Mouse (Mus musculus) myocyte (in vitro differentiated cells): Measurements from ENCODE around the gene Gabbr1. TPM values are rescaled to one million over a fixed set of nuclear protein-coding genes. Genes with fewer than 3 reads are reported as not detected.

Experiments used
- H3K27me3 ChIP-seq: one replicate; pipeline ENCODE4 v1.6.1; 2011; ENCODE audit not compliant: control insufficient read depth, insufficient read depth, insufficient read length
- H3K36me3 ChIP-seq: one replicate; pipeline ENCODE4 v1.6.1; 2011; ENCODE audit not compliant: control insufficient read depth, insufficient read depth
- H3K4me2 ChIP-seq: one replicate; pipeline ENCODE4 v1.6.1; 2011; ENCODE audit warnings: low read depth, control low read depth
- H3K4me3 ChIP-seq: one replicate; pipeline ENCODE4 v1.5.1; 2011; ENCODE audit warnings: mild to moderate bottlenecking, control low read depth, moderate library complexity
- H3K79me2 ChIP-seq: one replicate; pipeline ENCODE4 v1.6.1; 2011; ENCODE audit not compliant: control insufficient read depth, insufficient read depth
- H3ac ChIP-seq: one replicate; pipeline ENCODE4 v1.6.1; 2011; ENCODE audit not compliant: control insufficient read depth, insufficient read length
- CEBPB ChIP-seq: IDR thresholded peaks from 2 replicates; pipeline ENCODE4 v1.6.1; 2011; ENCODE audit warnings: mild to moderate bottlenecking, moderate library complexity; ENCODE audit not compliant: poor library complexity, insufficient read depth, severe bottlenecking
- E2F4 ChIP-seq: IDR thresholded peaks from one replicate; pipeline ENCODE4 v1.6.1; 2011; ENCODE audit warnings: mild to moderate bottlenecking, control low read depth, moderate library complexity; ENCODE audit not compliant: insufficient read depth
- MAX ChIP-seq: IDR thresholded peaks from one replicate; pipeline ENCODE4 v1.6.1; 2011; ENCODE audit warnings: low read depth, mild to moderate bottlenecking, control low read depth
- MYOD1 ChIP-seq, 3 experiments: IDR thresholded peaks; one replicate each; pipeline ENCODE4 v1.6.1; 2011; ENCODE audit warnings: control low read depth in 2 of 3, low read depth in 2 of 3, mild to moderate bottlenecking in 2 of 3, moderate library complexity in 1 of 3; ENCODE audit not compliant: insufficient read length in 2 of 3, control insufficient read depth in 1 of 3
- MYOG ChIP-seq, 3 experiments: IDR thresholded peaks; one replicate each; pipeline ENCODE4 v1.6.1; 2011; ENCODE audit warnings: control low read depth in 2 of 3, low read depth in 2 of 3, mild to moderate bottlenecking in 2 of 3; ENCODE audit not compliant: insufficient read length in 2 of 3, control insufficient read depth in 1 of 3, insufficient read depth in 1 of 3
- POLR2A ChIP-seq: IDR thresholded peaks from one replicate; pipeline ENCODE4 v1.6.1; 2011; ENCODE audit warnings: low read depth, mild to moderate bottlenecking, control low read depth, moderate library complexity; ENCODE audit not compliant: insufficient read length
- POLR2AphosphoS2 ChIP-seq: IDR thresholded peaks from one replicate; pipeline ENCODE4 v1.6.1; 2011; ENCODE audit warnings: low read depth, control low read depth; ENCODE audit not compliant: insufficient read length
- REST ChIP-seq: IDR thresholded peaks from one replicate; pipeline ENCODE4 v1.6.1; 2011; ENCODE audit warnings: mild to moderate bottlenecking, control low read depth, moderate library complexity; ENCODE audit not compliant: insufficient read depth, insufficient read length
- SRF ChIP-seq: IDR thresholded peaks from one replicate; pipeline ENCODE4 v1.6.1; 2011; ENCODE audit warnings: low read depth; ENCODE audit not compliant: control insufficient read depth, insufficient read length
- TCF12 ChIP-seq: IDR thresholded peaks from one replicate; pipeline ENCODE4 v1.6.1; 2011; ENCODE audit warnings: mild to moderate bottlenecking, control low read depth; ENCODE audit not compliant: poor library complexity, insufficient read depth, severe bottlenecking
- TCF3 ChIP-seq: IDR thresholded peaks from one replicate; pipeline ENCODE4 v1.6.1; 2011; ENCODE audit warnings: low read depth, control low read depth; ENCODE audit not compliant: insufficient read length
- USF1 ChIP-seq: IDR thresholded peaks from one replicate; pipeline ENCODE4 v1.6.1; 2011; ENCODE audit warnings: low read depth, mild to moderate bottlenecking, control low read depth, moderate library complexity
- polyA plus RNA-seq: library from polyadenylated mRNA; unstranded; fragments of >200 nt; fragmentation: generic; extraction: Trizol; gene quantifications from one replicate; pipeline ENCODE4 v1.2.1, GENCODE M21; 2012; ENCODE audit warnings: missing spikeins

Gene Gabbr1
- polyA plus RNA-seq, 1 experiment: 15.9 TPM

- H3K4me3 ChIP-seq: no peak overlapping the region
- no peaks in the 10 kb centered on the region for H3K27me3 ChIP-seq
- no peaks in the 10 kb centered on the region for H3K79me2 ChIP-seq
- no peak overlapping the region for H3K4me2 ChIP-seq
- no peak for TF ChIP-seq SRF
- no peaks in the 10 kb centered on the region for H3K36me3 ChIP-seq
- no peak overlapping the region for H3ac ChIP-seq
These were observed 47.5 kb downstream of the Gabbr1 start for GRCm38 (mm10) chr17:37093289-37093688.

GRCm38 (mm10) chr17:37098178-37098577 lies 52.4 kb downstream of the Gabbr1 start, which contains the start of gene Olfr91:
TSS of gene Olfr91 (minus strand) at chr17:37098278.
- Histone ChIP-seq H3K27me3 (no peaks in the 10 kb centered on the region), H3ac (no peak within 1 kb of the TSS), H3K4me3 (no peak within 1 kb of the TSS), H3K36me3 (no peaks in the 10 kb centered on the region), H3K4me2 (no peak within 1 kb of the TSS), H3K79me2 (no peaks in the 10 kb centered on the region)
- TF ChIP-seq TCF3 (no peak), TCF12 (no peak), SRF (no peak), MYOG (IDR thresholded peaks at IDR 0.05; ENCODE audit: control insufficient read depth in 1 of 3, insufficient read depth in 1 of 3, insufficient read length in 2 of 3, low read depth in 2 of 3) (no peak), POLR2AphosphoS2 (no peak), USF1 (no peak), MAX (no peak), POLR2A (no peak)

- Histone ChIP-seq H3K4me3 (no peak within 1 kb of the TSS), H3K27me3 (no peaks in the 10 kb centered on the region), H3K79me2 (no peaks in the 10 kb centered on the region), H3ac (no peak within 1 kb of the TSS), H3K4me2 (no peak within 1 kb of the TSS), H3K36me3 (no peaks in the 10 kb centered on the region)
- TF ChIP-seq USF1: no peak
- TF ChIP-seq SRF: no peak
- no peak for TF ChIP-seq TCF12
- no peak for TF ChIP-seq CEBPB
- TF ChIP-seq REST: no peak
- no peak for TF ChIP-seq MAX
- TF ChIP-seq TCF3: no peak
- no peak for TF ChIP-seq MYOD1 (IDR thresholded peaks at IDR 0.05; ENCODE audit: control insufficient read depth in 1 of 3, insufficient read length in 2 of 3, low read depth in 2 of 3)
- TF ChIP-seq POLR2A: no peak
- no peak for TF ChIP-seq E2F4
These were observed 74.2 kb downstream of the Gabbr1 start, which contains the start of gene Olfr92 for GRCm38 (mm10) chr17:37119988-37120387. TSS of gene Olfr92 (minus strand) at chr17:37120088.

Other genes with a start within 250 kb of the Gabbr1 start
- not detected for gene H2-M10.6, start 233.8 kb upstream of the Gabbr1 start, polyA plus RNA-seq
- gene Trim26, start 208.8 kb upstream of the Gabbr1 start, polyA plus RNA-seq: 17.1 TPM
- gene Trim15, start 178.8 kb upstream of the Gabbr1 start, polyA plus RNA-seq: not detected
- not detected for gene Trim10, start 176.4 kb upstream of the Gabbr1 start, polyA plus RNA-seq
- gene Trim40, start 155.8 kb upstream of the Gabbr1 start, polyA plus RNA-seq: not detected
- not detected for gene Trim31, start 147.8 kb upstream of the Gabbr1 start, polyA plus RNA-seq
- 0.07 TPM for gene Rnf39, start 103.0 kb upstream of the Gabbr1 start, polyA plus RNA-seq
- gene Ppp1r11, start 94.2 kb upstream of the Gabbr1 start, polyA plus RNA-seq: 153 TPM
- gene Znrd1, start 87.4 kb upstream of the Gabbr1 start, polyA plus RNA-seq: 58.6 TPM
- 6.1 TPM for gene Znrd1as, start 87.4 kb upstream of the Gabbr1 start, polyA plus RNA-seq
- gene 2410137M14Rik, start 64.7 kb upstream of the Gabbr1 start, polyA plus RNA-seq: not detected
- 0.07 TPM for gene H2-M5, start 56.4 kb upstream of the Gabbr1 start, polyA plus RNA-seq
- gene Zfp57, start 44.8 kb upstream of the Gabbr1 start, polyA plus RNA-seq: 14.2 TPM
- 0.04 TPM for gene Mog, start 22.6 kb upstream of the Gabbr1 start, polyA plus RNA-seq
- not detected for gene Olfr90, start 42.5 kb downstream of the Gabbr1 start, polyA plus RNA-seq
- not detected for gene Olfr91, start 52.3 kb downstream of the Gabbr1 start, polyA plus RNA-seq
- gene Olfr92, start 74.1 kb downstream of the Gabbr1 start, polyA plus RNA-seq: not detected
- gene Olfr93, start 115.5 kb downstream of the Gabbr1 start, polyA plus RNA-seq: not detected
- not detected for gene Ubd, start 147.9 kb downstream of the Gabbr1 start, polyA plus RNA-seq
- gene Olfr94, start 155.0 kb downstream of the Gabbr1 start, polyA plus RNA-seq: not detected
- gene Olfr95, start 167.2 kb downstream of the Gabbr1 start, polyA plus RNA-seq: not detected
- gene Olfr96, start 174.2 kb downstream of the Gabbr1 start, polyA plus RNA-seq: not detected
- not detected for gene Olfr97, start 191.4 kb downstream of the Gabbr1 start, polyA plus RNA-seq
- not detected for gene Olfr98, start 217.8 kb downstream of the Gabbr1 start, polyA plus RNA-seq
- gene H2-M3, start 224.3 kb downstream of the Gabbr1 start, polyA plus RNA-seq: 4.3 TPM
- 0.02 TPM for gene Olfr99, start 237.5 kb downstream of the Gabbr1 start, polyA plus RNA-seq